Mouse (Mus musculus): Measurements from ENCODE around the gene Jakmip3. TPM values are rescaled to one million over a fixed set of nuclear protein-coding genes. Genes with fewer than 3 reads are reported as not detected.

Gene Jakmip3
- total and polyA plus RNA-seq, 3 experiments = not detected

DNA sequence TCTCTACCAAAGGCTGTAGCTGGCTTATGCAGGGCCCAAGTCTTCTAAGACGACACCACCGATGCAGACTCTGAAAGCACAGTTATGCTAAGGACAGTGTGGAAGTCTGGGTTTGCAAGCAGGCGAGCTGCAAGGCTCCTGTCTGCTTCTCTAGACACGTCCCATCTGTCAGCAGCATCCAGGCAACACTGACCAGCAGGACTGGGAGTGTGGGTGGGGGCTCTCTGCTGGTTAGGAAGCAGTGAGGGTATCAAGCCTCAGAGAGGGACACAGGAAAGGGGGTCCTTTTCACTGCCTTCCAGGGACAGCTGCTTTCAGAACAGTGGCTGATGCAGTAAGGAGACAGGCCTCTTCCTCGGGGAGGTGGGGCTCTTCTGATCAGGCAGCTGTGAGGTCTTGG, 86.6 kb downstream of the Jakmip3 start:
- H3K36me3 ChIP-seq (ENCODE audit: control insufficient read depth in 1 of 2, insufficient read depth in 2 of 2, low read length in 2 of 2) = no peaks in the 10 kb centered on the region
- no peak overlapping the region for H3K9ac ChIP-seq (ENCODE audit: control insufficient read depth, low read depth, low read length, poor library complexity, severe bottlenecking)
- no peak overlapping the region for H3K27ac ChIP-seq (ENCODE audit: control insufficient read depth, low read depth, low read length)
- no peaks in the 10 kb centered on the region for H3K27me3 ChIP-seq (ENCODE audit: control insufficient read depth in 1 of 2, insufficient read depth in 2 of 2, low read length in 2 of 2)
- TF ChIP-seq EP300 (IDR thresholded peaks at IDR 0.05; ENCODE audit: low read depth in 1 of 2, low read length in 2 of 2) (no peak), MYC (IDR thresholded peaks at IDR 0.05; ENCODE audit: low read depth, low read length) (no peak), JUND (IDR thresholded peaks at IDR 0.05; ENCODE audit: low read depth, low read length) (no peak), ZKSCAN1 (IDR thresholded peaks at IDR 0.05; ENCODE audit: low read depth, low read length) (no peak), POLR2A (IDR thresholded peaks at IDR 0.05; ENCODE audit: control insufficient read depth in 1 of 2, insufficient read depth in 1 of 2, low read depth in 1 of 2, low read length in 2 of 2, poor library complexity in 1 of 2) (no peak), ZC3H11A (IDR thresholded peaks at IDR 0.05; ENCODE audit: low read depth, low read length) (no peak), ELF1 (IDR thresholded peaks at IDR 0.05; ENCODE audit: low read depth, low read length) (no peak), ETS1 (IDR thresholded peaks at IDR 0.05; ENCODE audit: low read depth, low read length) (no peak), NELFE (IDR thresholded peaks at IDR 0.05; ENCODE audit: low read depth, low read length) (no peak)
- DNase-seq (ENCODE audit: low read depth, low spot score) = no peak
- no peaks in the 10 kb centered on the region for H3K79me2 ChIP-seq (ENCODE audit: control insufficient read depth, insufficient read depth, low read length, poor library complexity)
- no peak overlapping the region for H3K4me3 ChIP-seq (ENCODE audit: control insufficient read depth in 1 of 2, insufficient read depth in 1 of 2, low read depth in 2 of 2, low read length in 2 of 2)
- H3K4me1 ChIP-seq (ENCODE audit: control insufficient read depth in 1 of 2, insufficient read depth in 2 of 2, low read length in 2 of 2) = no peaks in the 10 kb centered on the region
- H3K9me3 ChIP-seq (replicated peaks; ENCODE audit: insufficient read depth, low read length) = no peaks in the 10 kb centered on the region

DNA sequence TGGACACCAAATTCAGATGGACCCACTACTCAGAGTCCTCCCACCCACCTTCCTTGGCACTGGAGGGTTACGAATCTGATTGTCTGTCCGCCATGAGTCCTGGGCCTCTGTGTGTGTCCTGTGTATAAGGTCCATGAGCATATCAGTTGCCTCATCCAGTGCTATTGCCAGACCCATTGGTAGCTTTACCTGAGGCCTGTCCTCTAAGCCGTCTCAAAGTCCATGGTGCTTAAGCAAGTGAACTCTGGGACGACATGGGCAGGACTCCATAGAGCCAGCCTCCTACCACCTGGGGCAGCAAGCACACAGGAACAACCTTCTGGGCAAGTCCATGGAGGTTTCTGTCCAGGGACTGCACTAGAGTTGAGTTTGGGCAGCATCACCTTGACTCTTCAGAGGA, 90.7 kb downstream of the Jakmip3 start:
- no peaks in the 10 kb centered on the region for H3K79me2 ChIP-seq (ENCODE audit: control insufficient read depth, insufficient read depth, low read length, poor library complexity)
- H3K4me3 ChIP-seq (ENCODE audit: control insufficient read depth in 1 of 2, insufficient read depth in 1 of 2, low read depth in 2 of 2, low read length in 2 of 2) = no peak overlapping the region
- no peak for DNase-seq (ENCODE audit: low read depth, low spot score)

DNA sequence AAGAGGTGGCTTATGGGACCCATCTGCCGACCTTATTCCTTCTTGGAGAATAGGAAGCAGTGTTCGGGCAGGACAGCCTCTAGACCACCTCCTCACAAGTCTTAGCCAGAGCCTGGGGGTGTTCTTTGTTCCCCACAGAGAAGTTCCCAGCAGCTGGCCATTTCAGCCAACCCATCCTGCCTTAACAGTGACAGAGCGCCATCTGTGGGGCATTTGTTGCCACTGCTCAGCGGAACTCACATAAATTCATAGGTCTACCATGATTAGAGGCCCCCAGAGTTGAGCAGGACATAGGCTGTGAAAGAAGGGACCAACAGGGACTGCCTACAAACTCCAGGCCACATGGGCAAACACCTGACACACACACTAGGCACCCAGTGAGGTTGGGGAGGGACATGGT, 122.9 kb downstream of the Jakmip3 start:
- Histone ChIP-seq H3K79me2 (ENCODE audit: control insufficient read depth, insufficient read depth, low read length, poor library complexity) (no peaks in the 10 kb centered on the region), H3K27ac (ENCODE audit: control insufficient read depth, low read depth, low read length) (no peak overlapping the region), H3K9ac (ENCODE audit: control insufficient read depth, low read depth, low read length, poor library complexity, severe bottlenecking) (no peak overlapping the region), H3K4me1 (ENCODE audit: control insufficient read depth in 1 of 2, insufficient read depth in 2 of 2, low read length in 2 of 2) (no peaks in the 10 kb centered on the region), H3K9me3 (replicated peaks; ENCODE audit: insufficient read depth, low read length) (no peaks in the 10 kb centered on the region), H3K36me3 (ENCODE audit: control insufficient read depth in 1 of 2, insufficient read depth in 2 of 2, low read length in 2 of 2) (no peaks in the 10 kb centered on the region), H3K4me3 (ENCODE audit: control insufficient read depth in 1 of 2, insufficient read depth in 1 of 2, low read depth in 2 of 2, low read length in 2 of 2) (no peak overlapping the region), H3K27me3 (ENCODE audit: control insufficient read depth in 1 of 2, insufficient read depth in 2 of 2, low read length in 2 of 2) (no peaks in the 10 kb centered on the region)
- TF ChIP-seq MXI1 (IDR thresholded peaks at IDR 0.05; ENCODE audit: low read depth, low read length) (no peak), CTCF (IDR thresholded peaks at IDR 0.05 in 2 of 3, conservative IDR thresholded peaks at IDR 0.05 in 1 of 3; ENCODE audit: control insufficient read depth in 1 of 3, insufficient read depth in 1 of 3, low read depth in 2 of 3, low read length in 3 of 3, poor library complexity in 1 of 3, severe bottlenecking in 1 of 3) (peak in 2 of 3 experiments; percentile 16 to 32; a peak in 2 of 6 replicates), POLR2AphosphoS2 (IDR thresholded peaks at IDR 0.05; ENCODE audit: low read length) (no peak), GATA1 (IDR thresholded peaks at IDR 0.05; ENCODE audit: low read depth, low read length) (no peak), RAD21 (IDR thresholded peaks at IDR 0.05; ENCODE audit: low read depth, low read length) (peak; percentile 9), ELF1 (IDR thresholded peaks at IDR 0.05; ENCODE audit: low read depth, low read length) (no peak)
- DNase-seq (ENCODE audit: low read depth, low spot score) = peak; percentile 2

More for the DNA sequence above, 90.7 kb downstream of the Jakmip3 start:
- Histone ChIP-seq H3K4me1 (ENCODE audit: control insufficient read depth in 1 of 2, insufficient read depth in 2 of 2, low read length in 2 of 2) (no peaks in the 10 kb centered on the region), H3K36me3 (ENCODE audit: control insufficient read depth in 1 of 2, insufficient read depth in 2 of 2, low read length in 2 of 2) (no peaks in the 10 kb centered on the region), H3K9ac (ENCODE audit: control insufficient read depth, low read depth, low read length, poor library complexity, severe bottlenecking) (no peak overlapping the region), H3K27me3 (ENCODE audit: control insufficient read depth in 1 of 2, insufficient read depth in 2 of 2, low read length in 2 of 2) (no peaks in the 10 kb centered on the region), H3K9me3 (replicated peaks; ENCODE audit: insufficient read depth, low read length) (no peaks in the 10 kb centered on the region), H3K27ac (ENCODE audit: control insufficient read depth, low read depth, low read length) (no peak overlapping the region)
- TF ChIP-seq TBP (IDR thresholded peaks at IDR 0.05; ENCODE audit: low read depth, low read length) (no peak), GABPA (IDR thresholded peaks at IDR 0.05; ENCODE audit: low read depth, low read length) (no peak), MYC (IDR thresholded peaks at IDR 0.05; ENCODE audit: low read depth, low read length) (no peak), RAD21 (IDR thresholded peaks at IDR 0.05; ENCODE audit: low read depth, low read length) (no peak), TCF12 (IDR thresholded peaks at IDR 0.05; ENCODE audit: low read depth, low read length) (no peak), POLR2AphosphoS2 (IDR thresholded peaks at IDR 0.05; ENCODE audit: low read length) (no peak), BHLHE40 (IDR thresholded peaks at IDR 0.05; ENCODE audit: borderline replicate concordance, low read depth, low read length) (no peak), KAT2A (conservative IDR thresholded peaks at IDR 0.05; ENCODE audit: low read depth, low read length) (no peak), ZMIZ1 (IDR thresholded peaks at IDR 0.05; ENCODE audit: low read depth, low read length) (no peak), MAZ (IDR thresholded peaks at IDR 0.05; ENCODE audit: low read depth, low read length) (no peak), ZC3H11A (IDR thresholded peaks at IDR 0.05; ENCODE audit: low read depth, low read length) (no peak), MXI1 (IDR thresholded peaks at IDR 0.05; ENCODE audit: low read depth, low read length) (no peak), UBTF (IDR thresholded peaks at IDR 0.05; ENCODE audit: borderline replicate concordance, insufficient read depth, low read depth, low read length) (no peak), POLR2AphosphoS5 (IDR thresholded peaks at IDR 0.05; ENCODE audit: borderline replicate concordance, low read depth, low read length) (no peak), CHD1 (IDR thresholded peaks at IDR 0.05; ENCODE audit: low read depth, low read length) (no peak), GATA1 (IDR thresholded peaks at IDR 0.05; ENCODE audit: low read depth, low read length) (no peak), NELFE (IDR thresholded peaks at IDR 0.05; ENCODE audit: low read depth, low read length) (no peak)

Data from MEL (cell line).